Mouse (Mus musculus) CH12.LX (cell line): ENCODE measurements around the gene Wbp11.

Experiments
- PAX5 ChIP-seq: IDR thresholded peaks from 2 replicates; pipeline ENCODE4 v1.6.1; 2012; ENCODE audit warnings: low read length, inconsistent platforms, mixed read lengths
- POLR2AphosphoS2 ChIP-seq: IDR thresholded peaks from 2 replicates; pipeline ENCODE4 v1.6.1; 2011; ENCODE audit warnings: low read depth, low read length, improper control_type of control experiment

GRCm38 (mm10) chr6:136874599-136874998 lies 46.6 kb upstream of the Wbp11 start:
- no peak for TF ChIP-seq PAX5
- TF ChIP-seq POLR2AphosphoS2, result no peak
